Mouse (Mus musculus) CH12.LX (cell line): ENCODE results near the gene Drc7. TPM values are rescaled to one million over a fixed set of nuclear protein-coding genes. Genes with fewer than 3 reads are reported as not detected.

Source experiments
- DNase-seq: peaks from one replicate; pipeline ENCODE4 v3.0.0-alpha.2; 2013; ENCODE audit errors: extremely low read depth
- H3K27ac ChIP-seq: 2 replicates; pipeline ENCODE4 v1.5.1; 2012; ENCODE audit warnings: low read depth, mild to moderate bottlenecking, control low read depth, moderate library complexity; ENCODE audit not compliant: insufficient read depth
- H3K27me3 ChIP-seq: replicated peaks from 2 replicates; pipeline ENCODE3; 2012; ENCODE audit warnings: inconsistent platforms
- H3K36me3 ChIP-seq, 2 experiments: replicated peaks in 1 of 2; 2 replicates each; pipeline versions ENCODE3 to v1.6.1; 2012; ENCODE audit warnings: inconsistent platforms in 1 of 2, low read length in 1 of 2, mild to moderate bottlenecking in 1 of 2, mixed read lengths in 1 of 2, moderate library complexity in 1 of 2; ENCODE audit not compliant: control insufficient read depth in 1 of 2, insufficient read depth in 1 of 2
- H3K4me1 ChIP-seq, 2 experiments: 2 replicates each; pipeline ENCODE4 v1.6.1; 2012; ENCODE audit warnings: inconsistent platforms in 1 of 2, moderate library complexity in 1 of 2; ENCODE audit not compliant: insufficient read depth in 2 of 2, control insufficient read depth in 1 of 2
- H3K4me2 ChIP-seq: 2 replicates; pipeline ENCODE4 v1.6.1; 2012; ENCODE audit warnings: low read depth, mild to moderate bottlenecking, control low read depth; ENCODE audit not compliant: poor library complexity, insufficient read depth, severe bottlenecking
- H3K4me3 ChIP-seq, 3 experiments: fragments of 150-350 bp in 1 of 3; sonication (generic) in 1 of 3; replicated peaks in 1 of 3; 2 replicates each; pipeline versions ENCODE3 to v1.5.1; 2011 to 2012; ENCODE audit warnings: low read depth in 2 of 3, low read length in 2 of 3, mild to moderate bottlenecking in 2 of 3, moderate library complexity in 2 of 3, control low read depth in 1 of 3, improper control_type of control experiment in 1 of 3, inconsistent platforms in 1 of 3, mixed read lengths in 1 of 3; ENCODE audit not compliant: poor library complexity in 1 of 3
- H3K79me2 ChIP-seq: replicated peaks from 2 replicates; pipeline ENCODE4 v1.6.1; 2012; ENCODE audit warnings: mild to moderate bottlenecking, moderate library complexity; ENCODE audit not compliant: control insufficient read depth, poor library complexity, insufficient read depth, severe bottlenecking; ENCODE audit errors: extremely low read depth
- H3K9ac ChIP-seq: 2 replicates; pipeline ENCODE4 v1.6.1; 2012; ENCODE audit warnings: low read depth, mild to moderate bottlenecking, control low read depth, moderate library complexity; ENCODE audit not compliant: insufficient read depth
- H3K9me3 ChIP-seq: replicated peaks from 2 replicates; pipeline ENCODE3; 2012; ENCODE audit warnings: low read length, inconsistent platforms, mixed read lengths
- CHD1 ChIP-seq: IDR thresholded peaks from 2 replicates; pipeline ENCODE4 v1.6.1; 2012; ENCODE audit warnings: low read depth, low read length, improper control_type of control experiment, inconsistent platforms
- CTCF ChIP-seq, 2 experiments: IDR thresholded peaks in 1 of 2; conservative IDR thresholded peaks in 1 of 2; 2 replicates each; pipeline ENCODE4 v1.5.1; 2011 to 2012; ENCODE audit warnings: low read depth in 2 of 2, low read length in 2 of 2, improper control_type of control experiment in 1 of 2, inconsistent platforms in 1 of 2, mild to moderate bottlenecking in 1 of 2, moderate library complexity in 1 of 2
- GABPA ChIP-seq: IDR thresholded peaks from 2 replicates; pipeline ENCODE4 v1.6.1; 2012; ENCODE audit warnings: low read depth, low read length, improper control_type of control experiment, inconsistent platforms; ENCODE audit not compliant: insufficient replicate concordance
- HCFC1 ChIP-seq: IDR thresholded peaks from 2 replicates; pipeline ENCODE4 v1.6.1; 2012; ENCODE audit warnings: low read depth, mild to moderate bottlenecking, inconsistent platforms, low read length, improper control_type of control experiment
- JUN ChIP-seq: IDR thresholded peaks from 2 replicates; pipeline ENCODE4 v1.6.1; 2011; ENCODE audit warnings: low read depth, mild to moderate bottlenecking, low read length, improper control_type of control experiment, moderate library complexity; ENCODE audit not compliant: insufficient read depth
- KAT2A ChIP-seq: IDR thresholded peaks from 2 replicates; pipeline ENCODE4 v1.6.1; 2012; ENCODE audit warnings: low read length, improper control_type of control experiment, inconsistent platforms; ENCODE audit not compliant: insufficient replicate concordance
- MAX ChIP-seq: IDR thresholded peaks from 2 replicates; pipeline ENCODE4 v1.6.1; 2011; ENCODE audit warnings: low read length, improper control_type of control experiment
- MAZ ChIP-seq: IDR thresholded peaks from 2 replicates; pipeline ENCODE4 v1.6.1; 2012; ENCODE audit warnings: low read depth, mild to moderate bottlenecking, inconsistent platforms, low read length, improper control_type of control experiment, moderate library complexity
- MXI1 ChIP-seq: IDR thresholded peaks from 2 replicates; pipeline ENCODE4 v1.6.1; 2011; ENCODE audit warnings: mild to moderate bottlenecking, low read depth, low read length, improper control_type of control experiment
- MYC ChIP-seq: IDR thresholded peaks from 2 replicates; pipeline ENCODE4 v1.6.1; 2011; ENCODE audit warnings: low read depth, mild to moderate bottlenecking, improper control_type of control experiment, low read length
- POLR2A ChIP-seq: IDR thresholded peaks from 2 replicates; pipeline ENCODE4 v1.6.1; 2011; ENCODE audit warnings: low read depth, mild to moderate bottlenecking, improper control_type of control experiment, low read length
- TBP ChIP-seq: conservative IDR thresholded peaks from 2 replicates; pipeline ENCODE4 v1.6.1; 2011; ENCODE audit warnings: low read depth, low read length, improper control_type of control experiment
- TCF12 ChIP-seq: IDR thresholded peaks from 2 replicates; pipeline ENCODE4 v1.6.1; 2014; ENCODE audit warnings: low read depth, mild to moderate bottlenecking, inconsistent platforms, low read length, improper control_type of control experiment
- USF1 ChIP-seq: IDR thresholded peaks from 2 replicates; pipeline ENCODE4 v1.6.1; 2014; ENCODE audit warnings: low read depth, mild to moderate bottlenecking, inconsistent platforms, low read length, improper control_type of control experiment
- ZC3H11A ChIP-seq: IDR thresholded peaks from 2 replicates; pipeline ENCODE4 v1.6.1; 2012; ENCODE audit warnings: low read depth, mild to moderate bottlenecking, inconsistent platforms, low read length, improper control_type of control experiment
- ZMIZ1 ChIP-seq: IDR thresholded peaks from 2 replicates; pipeline ENCODE4 v1.6.1; 2012; ENCODE audit warnings: low read depth, mild to moderate bottlenecking, inconsistent platforms, low read length, improper control_type of control experiment
- ZNF384 ChIP-seq: IDR thresholded peaks from 2 replicates; pipeline ENCODE4 v1.6.1; 2012; ENCODE audit warnings: low read depth, low read length, improper control_type of control experiment, inconsistent platforms
- dilution Hi-C: fragments of 300-500 bp; cut with MboI; formaldehyde crosslinking; loops from 2 replicates; pipeline ENCODE4 v1.14.3; 2020; ENCODE audit warnings: low sequenced_read_pairs; ENCODE audit not compliant: extremely low pct_unique_long_range_greater_than_20kb, extremely low pct_ligation_motif_present
- in situ Hi-C: fragments of 300-500 bp; cut with MboI; formaldehyde crosslinking; loops from 3 replicates; pipeline ENCODE4 v1.14.3; 2019; ENCODE audit warnings: low sequenced_read_pairs, low pct_ligation_motif_present, low pct_unique_long_range_greater_than_20kb, mixed read lengths
- polyA plus RNA-seq: library from polyadenylated mRNA; unstranded; fragments of >175 nt; gene quantifications from 2 replicates; pipeline ENCODE4 v1.2.1, GENCODE M21; 2012; ENCODE audit warnings: low read depth; ENCODE audit not compliant: insufficient read length
- total RNA-seq, 2 experiments: library from RNA; depleted of rRNA; stranded (reverse); fragments of 300-350 nt in 1 of 2; fragments of >200 nt in 1 of 2; gene quantifications; 2 replicates each; pipeline ENCODE4 v1.2.3; 2012 to 2014

Drc7 gene
- total and polyA plus RNA-seq, 3 experiments = not detected

- in situ Hi-C loops = no loop called here
Observed at GRCm38 (mm10) chr8:95044811-95045210, 10.1 kb upstream of the Drc7 start.

GRCm38 (mm10) chr8:95046982-95047381 is 7.9 kb upstream of the Drc7 start:
- no peak for DNase-seq
- H3K27me3 ChIP-seq = peaks cover 49% of the 10 kb centered on the region
- no peaks in the 10 kb centered on the region for H3K79me2 ChIP-seq
- no peaks in the 10 kb centered on the region for H3K36me3 ChIP-seq
- H3K4me1 ChIP-seq = 0 out of 4 replicates have a peak, but pooled peaks cover 0 to 2% of the 10 kb centered on the region in 2 experiments
- H3K4me2 ChIP-seq = no peak overlapping the region
- H3K4me3 ChIP-seq = no peak overlapping the region
- no peaks in the 10 kb centered on the region for H3K9me3 ChIP-seq
- H3K9ac ChIP-seq = no peak overlapping the region
- in situ Hi-C loops (no loop called here), dilution Hi-C loops (no loop called here)
- no peak overlapping the region for H3K27ac ChIP-seq
- TF ChIP-seq JUN = no peak
- TF ChIP-seq MAX = no peak
- no peak for TF ChIP-seq ZNF384
- no peak for TF ChIP-seq KAT2A

More at GRCm38 (mm10) chr8:95044811-95045210, 10.1 kb upstream of the Drc7 start:
- no peak overlapping the region for H3K4me2 ChIP-seq
- H3K4me1 ChIP-seq = 0 out of 4 replicates have a peak, but pooled peaks cover 0 to 2% of the 10 kb centered on the region in 2 experiments
- no peaks in the 10 kb centered on the region for H3K36me3 ChIP-seq
- no peak overlapping the region for H3K9ac ChIP-seq
- H3K27ac ChIP-seq = no peak overlapping the region
- no peak for DNase-seq
- no peak overlapping the region for H3K4me3 ChIP-seq
- no peaks in the 10 kb centered on the region for H3K79me2 ChIP-seq
- no peaks in the 10 kb centered on the region for H3K9me3 ChIP-seq
- dilution Hi-C loops = no loop called here
- H3K27me3 ChIP-seq = peaks cover 45% of the 10 kb centered on the region
- TF ChIP-seq TCF12 (no peak), POLR2A (no peak), HCFC1 (no peak), CHD1 (no peak), ZC3H11A (no peak), USF1 (no peak), MXI1 (no peak), ZMIZ1 (no peak), MAZ (no peak), GABPA (no peak), TBP (no peak), KAT2A (no peak), MYC (no peak), MAX (no peak), CTCF (conservative IDR thresholded peaks at IDR 0.05 in 1 of 2, IDR thresholded peaks at IDR 0.05 in 1 of 2; ENCODE audit: low read depth in 2 of 2, low read length in 2 of 2) (no peak)
